Mouse (Mus musculus) liver, adult 2 months (tissue): Measurements from ENCODE around the gene Naa60.

Source experiments
- CTCF ChIP-seq: fragments of 200-500 bp; IDR thresholded peaks from 2 replicates; pipeline ENCODE4 v1.5.1; 2011; ENCODE audit warnings: low read depth, low read length, control low read depth
- POLR2A ChIP-seq: fragments of 200-500 bp; IDR thresholded peaks from 2 replicates; pipeline ENCODE4 v1.6.1; 2011; ENCODE audit warnings: low read length, control low read depth; ENCODE audit not compliant: insufficient read depth; ENCODE audit errors: extremely low read depth

DNA sequence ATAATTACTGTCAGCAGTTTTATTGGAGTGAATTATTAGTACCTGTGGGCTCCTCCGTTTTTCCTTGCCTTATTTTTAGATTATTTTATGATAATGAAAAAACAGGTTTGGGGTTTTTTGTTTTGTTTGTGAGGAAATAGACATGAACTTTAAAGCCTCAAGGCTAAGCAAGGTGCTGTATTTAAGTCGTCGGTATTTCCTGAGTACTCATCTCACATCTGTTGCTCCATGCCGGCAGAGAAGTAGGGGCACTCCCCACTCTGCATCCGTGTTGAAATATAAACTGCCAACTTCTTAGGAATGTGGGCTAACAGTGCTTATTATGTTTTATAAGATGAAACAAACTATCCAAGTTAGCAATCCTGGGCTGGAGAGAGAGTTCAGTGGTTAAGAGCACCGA lies 23.9 kb downstream of the Naa60 start:
- TF ChIP-seq CTCF = no peak
- TF ChIP-seq POLR2A = no peak
